Mouse (Mus musculus) spleen, adult 2 months (tissue): ENCODE data around the gene Auts2. TPM values are rescaled to one million over a fixed set of nuclear protein-coding genes. Genes with fewer than 3 reads are reported as not detected.

Experiments
- DNase-seq, 2 experiments: peaks; one replicate each; pipeline versions ENCODE4 v3.0.0 to v3.0.0-alpha.2; 2012 to 2021; ENCODE audit warnings: low spot score in 2 of 2, low read depth in 1 of 2
- H3K27ac ChIP-seq: fragments of 200-500 bp; 2 replicates; pipeline ENCODE4 v1.5.1; 2012; ENCODE audit warnings: low read length, inconsistent platforms; ENCODE audit not compliant: insufficient read depth
- H3K27me3 ChIP-seq: fragments of 200-500 bp; 2 replicates; pipeline ENCODE4 v1.6.1; 2012; ENCODE audit warnings: mild to moderate bottlenecking, moderate library complexity, low read length, inconsistent platforms; ENCODE audit not compliant: control insufficient read depth, insufficient read depth
- H3K36me3 ChIP-seq: fragments of 200-500 bp; 2 replicates; pipeline ENCODE4 v1.6.1; 2012; ENCODE audit warnings: mild to moderate bottlenecking, low read length, inconsistent platforms; ENCODE audit not compliant: control insufficient read depth, insufficient read depth
- H3K4me1 ChIP-seq: fragments of 200-500 bp; 2 replicates; pipeline ENCODE4 v1.6.1; 2011; ENCODE audit warnings: inconsistent platforms; ENCODE audit not compliant: control insufficient read depth, insufficient read depth, insufficient read length
- H3K4me3 ChIP-seq: fragments of 200-500 bp; 2 replicates; pipeline ENCODE4 v1.5.1; 2011; ENCODE audit warnings: mild to moderate bottlenecking, inconsistent platforms; ENCODE audit not compliant: insufficient read depth, insufficient read length; ENCODE audit errors: extremely low read depth
- CTCF ChIP-seq: fragments of 200-500 bp; IDR thresholded peaks from 2 replicates; pipeline ENCODE4 v1.5.1; 2011; ENCODE audit warnings: mild to moderate bottlenecking, inconsistent platforms; ENCODE audit not compliant: insufficient read depth, insufficient read length, insufficient replicate concordance; ENCODE audit errors: extremely low read depth
- POLR2A ChIP-seq: fragments of 200-500 bp; IDR thresholded peaks from 2 replicates; pipeline ENCODE4 v1.6.1; 2011; ENCODE audit warnings: low read depth, low read length, inconsistent platforms
- WGBS: fragments of 180-500 bp; shearing (Covaris S2); methylation state at CpG from one replicate; pipeline ENCODE4 v1.1.7; 2018; 5-methylcytosine and 5-hydroxymethylcytosine counted together
- polyA plus RNA-seq: library from polyadenylated mRNA; depleted of rRNA; stranded (reverse); fragments of >200 nt; gene quantifications from 2 replicates; pipeline ENCODE4 v1.2.3, GENCODE M21; 2012

Gene Auts2
- polyA plus RNA-seq, 1 experiment, result 1.3 TPM

DNA sequence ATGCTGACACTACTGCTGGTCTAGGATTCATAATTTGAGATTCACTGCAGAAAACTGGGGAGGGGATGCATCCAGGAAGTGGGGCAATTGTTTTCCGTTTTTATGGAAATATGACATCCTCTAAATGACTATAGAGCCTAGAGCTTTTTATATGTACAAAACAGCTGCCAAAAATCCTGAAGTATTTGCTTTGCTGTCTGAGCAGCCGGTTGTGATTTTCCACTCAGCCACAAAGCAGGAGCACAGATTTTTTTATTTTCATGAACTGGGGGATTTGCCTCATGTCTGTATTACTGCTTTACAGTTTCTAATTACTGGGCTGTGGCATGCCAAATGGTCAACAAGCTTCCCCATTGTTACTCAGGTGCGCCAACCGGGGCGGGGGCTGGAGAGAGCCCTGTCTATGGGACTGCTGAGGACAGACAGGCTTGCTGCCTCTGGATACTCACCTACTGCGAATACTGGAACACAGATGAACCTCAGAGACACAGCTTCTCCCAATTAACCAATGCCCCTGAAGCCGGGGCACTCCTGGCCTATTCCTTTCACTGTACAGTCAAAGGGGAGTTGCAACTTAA lies 53.3 kb downstream of the Auts2 start:
- Histone ChIP-seq H3K27me3 (no peaks in the 10 kb centered on the region), H3K36me3 (no peaks in the 10 kb centered on the region), H3K27ac (no peak overlapping the region), H3K4me3 (no peak overlapping the region), H3K4me1 (no peaks in the 10 kb centered on the region)
- DNase-seq, result no peak
- WGBS, result 82% methylated on average over 7 of the region's 7 CpGs
- TF ChIP-seq POLR2A (no peak), CTCF (no peak)

DNA sequence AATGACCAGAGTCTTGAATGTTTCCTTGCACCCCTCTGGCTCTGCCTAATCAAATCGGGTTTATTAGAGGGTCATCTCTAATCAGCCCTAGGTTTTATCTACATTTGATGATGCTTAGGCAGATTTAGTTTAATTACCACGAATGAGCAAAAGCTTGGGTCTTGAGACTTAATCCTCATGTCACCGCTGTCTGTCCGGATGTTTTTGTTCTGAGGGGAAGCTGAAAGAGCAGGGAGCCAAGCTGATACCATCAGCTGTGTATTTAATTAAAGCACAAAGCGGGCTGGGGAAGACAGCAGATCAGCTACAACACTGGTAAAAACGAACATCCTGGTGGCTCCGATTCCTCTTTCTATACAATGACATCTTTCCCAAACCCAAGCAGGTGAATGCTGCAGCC lies 56.3 kb downstream of the Auts2 start:
- no peak overlapping the region for H3K27ac ChIP-seq
- no peaks in the 10 kb centered on the region for H3K4me1 ChIP-seq
- 63% methylated on average over 7 of the region's 7 CpGs for WGBS
- TF ChIP-seq CTCF, result no peak
- TF ChIP-seq POLR2A, result no peak
- H3K36me3 ChIP-seq, result no peaks in the 10 kb centered on the region
- no peaks in the 10 kb centered on the region for H3K27me3 ChIP-seq
- DNase-seq, result no peak
- no peak overlapping the region for H3K4me3 ChIP-seq

DNA sequence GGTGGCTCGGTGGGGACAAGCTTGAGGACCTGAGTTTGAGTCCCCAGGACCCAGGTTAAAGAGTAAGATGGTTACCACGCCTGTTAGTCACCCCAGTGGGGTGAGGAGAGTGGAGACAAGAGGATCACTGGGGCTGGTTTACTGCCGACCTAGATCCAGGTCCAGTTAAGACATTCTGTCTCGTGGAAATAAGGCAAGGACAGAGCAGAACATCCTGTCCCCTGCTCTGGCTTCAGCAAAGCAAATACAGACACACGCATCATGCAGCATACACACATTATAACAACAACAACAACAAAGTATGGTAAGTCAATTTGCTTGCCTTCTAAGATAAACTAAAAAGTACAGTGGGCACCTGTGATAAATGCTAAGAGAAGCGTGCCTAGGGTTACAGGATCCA lies 57.1 kb downstream of the Auts2 start:
- Histone ChIP-seq H3K27me3 (no peaks in the 10 kb centered on the region), H3K36me3 (no peaks in the 10 kb centered on the region)
- TF ChIP-seq POLR2A, result no peak
- no peak for TF ChIP-seq CTCF

DNA sequence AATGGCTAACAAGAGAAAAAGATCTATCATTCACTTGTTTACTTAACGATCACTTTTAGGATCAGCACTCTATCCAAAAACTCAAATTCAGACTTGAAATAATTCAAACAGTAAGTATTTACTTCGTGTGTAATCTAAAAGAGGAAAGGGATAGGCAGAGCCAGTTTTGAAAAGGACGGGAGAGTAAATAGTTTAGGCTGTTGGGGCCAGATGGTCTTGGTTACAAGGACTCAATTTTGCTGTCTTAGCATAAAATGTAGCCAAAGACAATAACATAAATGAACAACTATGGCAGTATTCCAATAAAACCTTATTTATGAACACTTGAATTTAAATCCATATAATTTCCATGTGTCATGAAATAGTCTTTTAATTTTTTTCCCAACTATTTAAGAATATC lies 57.7 kb downstream of the Auts2 start:
- TF ChIP-seq POLR2A, result no peak
- no peak for TF ChIP-seq CTCF
- H3K27ac ChIP-seq, result no peak overlapping the region
- WGBS, result 76% methylated on average over 3 of the region's 3 CpGs
- no peak for DNase-seq
- no peak overlapping the region for H3K4me3 ChIP-seq
- H3K4me1 ChIP-seq, result no peaks in the 10 kb centered on the region
- H3K27me3 ChIP-seq, result no peaks in the 10 kb centered on the region
- no peaks in the 10 kb centered on the region for H3K36me3 ChIP-seq

More for the DNA sequence above, 57.1 kb downstream of the Auts2 start:
- WGBS, result 83% methylated on average over 6 of the region's 6 CpGs
- Histone ChIP-seq H3K4me1 (no peaks in the 10 kb centered on the region), H3K27ac (no peak overlapping the region), H3K4me3 (no peak overlapping the region)
- DNase-seq, result no peak

DNA sequence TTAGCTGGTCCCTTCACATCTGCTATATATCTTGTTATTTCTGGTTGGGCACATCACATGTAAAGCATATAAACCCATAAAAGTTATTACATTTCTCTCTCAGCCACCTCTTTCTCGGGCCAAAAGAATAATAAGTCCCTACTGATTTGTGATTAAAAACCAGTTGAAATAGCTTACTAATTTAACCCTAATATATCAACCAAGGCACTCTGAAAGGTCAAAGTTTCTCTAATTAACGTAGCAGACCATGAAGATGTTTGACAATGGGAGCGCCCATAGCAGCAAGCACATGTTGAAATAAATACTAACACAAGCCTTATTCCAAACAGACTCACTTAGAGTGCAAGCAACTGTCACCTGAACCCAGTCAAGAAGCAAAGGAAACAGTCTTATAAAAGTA lies 61.7 kb downstream of the Auts2 start:
- H3K27me3 ChIP-seq, result no peaks in the 10 kb centered on the region
- TF ChIP-seq POLR2A (no peak), CTCF (no peak)
- WGBS, result 84% methylated on average over 3 of the region's 3 CpGs
- DNase-seq, result no peak
- no peaks in the 10 kb centered on the region for H3K4me1 ChIP-seq
- no peak overlapping the region for H3K27ac ChIP-seq
- H3K4me3 ChIP-seq, result no peak overlapping the region
- no peaks in the 10 kb centered on the region for H3K36me3 ChIP-seq

GRCm38 (mm10) chr5:132480461-132480860 lies 62.7 kb downstream of the Auts2 start:
- TF ChIP-seq CTCF (no peak), POLR2A (no peak)
- Histone ChIP-seq H3K36me3 (no peaks in the 10 kb centered on the region), H3K4me1 (no peaks in the 10 kb centered on the region), H3K27me3 (no peaks in the 10 kb centered on the region), H3K4me3 (no peak overlapping the region), H3K27ac (no peak overlapping the region)
- WGBS, result 83% methylated on average over 6 of the region's 6 CpGs
- DNase-seq, result no peak

- Histone ChIP-seq H3K4me3 (no peak overlapping the region), H3K27ac (no peak overlapping the region), H3K4me1 (no peaks in the 10 kb centered on the region), H3K36me3 (no peaks in the 10 kb centered on the region), H3K27me3 (no peaks in the 10 kb centered on the region)
- 79% methylated on average over 11 of the region's 11 CpGs for WGBS
- DNase-seq, result no peak
- TF ChIP-seq CTCF, result no peak
- no peak for TF ChIP-seq POLR2A
Observed at GRCm38 (mm10) chr5:132479227-132479857, 63.8 kb downstream of the Auts2 start.
